Mouse (Mus musculus): ENCODE results near the gene Sgce. TPM values are rescaled to one million over a fixed set of nuclear protein-coding genes. Genes with fewer than 3 reads are reported as not detected.
"Not testable (repeated sequence)": the region's sequence is repeated elsewhere in the genome, so short reads cannot be mapped to it uniquely, and the experiment has no call there.

Sgce gene
- total RNA-seq, 1 experiment from 2014 or later: 16.0 TPM

- no peak for ATAC-seq (replicated peaks in 1 of 2; ENCODE audit: insufficient read depth in 1 of 2, low FRiP score in 2 of 2, low TSS enrichment in 1 of 2, low read depth in 1 of 2, poor library complexity in 2 of 2, severe bottlenecking in 2 of 2)
Measured at GRCm38 (mm10) chr6:4679981-4680380, 67.0 kb downstream of the Sgce start.

- ATAC-seq (replicated peaks in 1 of 2; ENCODE audit: insufficient read depth in 1 of 2, low FRiP score in 2 of 2, low TSS enrichment in 1 of 2, low read depth in 1 of 2, poor library complexity in 2 of 2, severe bottlenecking in 2 of 2): no peak
Measured at GRCm38 (mm10) chr6:4677356-4677761, 69.6 kb downstream of the Sgce start.

GRCm38 (mm10) chr6:4665154-4665553, 81.9 kb downstream of the Sgce start:
- no peak for ATAC-seq (replicated peaks in 1 of 2; ENCODE audit: insufficient read depth in 1 of 2, low FRiP score in 2 of 2, low TSS enrichment in 1 of 2, low read depth in 1 of 2, poor library complexity in 2 of 2, severe bottlenecking in 2 of 2)

GRCm38 (mm10) chr6:4664313-4664712, 82.7 kb downstream of the Sgce start:
- ATAC-seq (replicated peaks in 1 of 2; ENCODE audit: insufficient read depth in 1 of 2, low FRiP score in 2 of 2, low TSS enrichment in 1 of 2, low read depth in 1 of 2, poor library complexity in 2 of 2, severe bottlenecking in 2 of 2): peak; percentile 35 to 80

GRCm38 (mm10) chr6:4663516-4663915, 83.5 kb downstream of the Sgce start:
- ATAC-seq (replicated peaks in 1 of 2; ENCODE audit: insufficient read depth in 1 of 2, low FRiP score in 2 of 2, low TSS enrichment in 1 of 2, low read depth in 1 of 2, poor library complexity in 2 of 2, severe bottlenecking in 2 of 2): no peak

GRCm38 (mm10) chr6:4658861-4659260, 88.1 kb downstream of the Sgce start:
- no peak for ATAC-seq (replicated peaks in 1 of 2; ENCODE audit: insufficient read depth in 1 of 2, low FRiP score in 2 of 2, low TSS enrichment in 1 of 2, low read depth in 1 of 2, poor library complexity in 2 of 2, severe bottlenecking in 2 of 2)

GRCm38 (mm10) chr6:4655924-4656323, 91.1 kb downstream of the Sgce start:
- ATAC-seq (replicated peaks in 1 of 2; ENCODE audit: insufficient read depth in 1 of 2, low FRiP score in 2 of 2, low TSS enrichment in 1 of 2, low read depth in 1 of 2, poor library complexity in 2 of 2, severe bottlenecking in 2 of 2): no peak

- ATAC-seq (replicated peaks in 1 of 2; ENCODE audit: insufficient read depth in 1 of 2, low FRiP score in 2 of 2, low TSS enrichment in 1 of 2, low read depth in 1 of 2, poor library complexity in 2 of 2, severe bottlenecking in 2 of 2): no peak
Measured at GRCm38 (mm10) chr6:4655466-4655865, 91.5 kb downstream of the Sgce start.

- ATAC-seq (replicated peaks in 1 of 2; ENCODE audit: insufficient read depth in 1 of 2, low FRiP score in 2 of 2, low TSS enrichment in 1 of 2, low read depth in 1 of 2, poor library complexity in 2 of 2, severe bottlenecking in 2 of 2): not testable (repeated sequence)
Measured at GRCm38 (mm10) chr6:4653741-4654140, 93.3 kb downstream of the Sgce start.

GRCm38 (mm10) chr6:4652596-4653134, 94.3 kb downstream of the Sgce start:
- ATAC-seq (replicated peaks in 1 of 2; ENCODE audit: insufficient read depth in 1 of 2, low FRiP score in 2 of 2, low TSS enrichment in 1 of 2, low read depth in 1 of 2, poor library complexity in 2 of 2, severe bottlenecking in 2 of 2): no peak

- ATAC-seq (replicated peaks in 1 of 2; ENCODE audit: insufficient read depth in 1 of 2, low FRiP score in 2 of 2, low TSS enrichment in 1 of 2, low read depth in 1 of 2, poor library complexity in 2 of 2, severe bottlenecking in 2 of 2): no peak
Measured at GRCm38 (mm10) chr6:4647351-4647750, 99.7 kb downstream of the Sgce start.

- no peak for ATAC-seq (replicated peaks in 1 of 2; ENCODE audit: insufficient read depth in 1 of 2, low FRiP score in 2 of 2, low TSS enrichment in 1 of 2, low read depth in 1 of 2, poor library complexity in 2 of 2, severe bottlenecking in 2 of 2)
Measured at GRCm38 (mm10) chr6:4642068-4642467, 104.9 kb downstream of the Sgce start.

- no peak for ATAC-seq (replicated peaks in 1 of 2; ENCODE audit: insufficient read depth in 1 of 2, low FRiP score in 2 of 2, low TSS enrichment in 1 of 2, low read depth in 1 of 2, poor library complexity in 2 of 2, severe bottlenecking in 2 of 2)
Measured at GRCm38 (mm10) chr6:4634804-4635203, 112.2 kb downstream of the Sgce start.

GRCm38 (mm10) chr6:4633189-4633588, 113.8 kb downstream of the Sgce start:
- ATAC-seq (replicated peaks in 1 of 2; ENCODE audit: insufficient read depth in 1 of 2, low FRiP score in 2 of 2, low TSS enrichment in 1 of 2, low read depth in 1 of 2, poor library complexity in 2 of 2, severe bottlenecking in 2 of 2): no peak

GRCm38 (mm10) chr6:4631464-4631863, 115.5 kb downstream of the Sgce start:
- no peak for ATAC-seq (replicated peaks in 1 of 2; ENCODE audit: insufficient read depth in 1 of 2, low FRiP score in 2 of 2, low TSS enrichment in 1 of 2, low read depth in 1 of 2, poor library complexity in 2 of 2, severe bottlenecking in 2 of 2)

Other genes with a start within 250 kb of the Sgce start
- gene Col1a2, start 242.4 kb downstream of the Sgce start, total RNA-seq (2017): 0.35 and 0.50 TPM in 2 replicates
- 68.8 and 146 TPM in 2 replicates for gene Casd1, start 146.4 kb downstream of the Sgce start, total RNA-seq (2017)
- 0.05 and 0.19 TPM in 2 replicates for gene Peg10, start 99 bp upstream of the Sgce start, total RNA-seq (2017)
- 43.4 and 43.8 TPM in 2 replicates for gene Ppp1r9a, start 155.7 kb upstream of the Sgce start, total RNA-seq (2017)